Mouse (Mus musculus) CH12.LX (cell line): ENCODE results near the gene Il4i1. TPM values are rescaled to one million over a fixed set of nuclear protein-coding genes. Genes with fewer than 3 reads are reported as not detected.

ENCODE experiments used
- DNase-seq: peaks from one replicate; pipeline ENCODE4 v3.0.0-alpha.2; 2013; ENCODE audit errors: extremely low read depth
- H3K27ac ChIP-seq: 2 replicates; pipeline ENCODE4 v1.5.1; 2012; ENCODE audit warnings: low read depth, mild to moderate bottlenecking, control low read depth, moderate library complexity; ENCODE audit not compliant: insufficient read depth
- H3K27me3 ChIP-seq: replicated peaks from 2 replicates; pipeline ENCODE3; 2012; ENCODE audit warnings: inconsistent platforms
- H3K36me3 ChIP-seq, 2 experiments: replicated peaks in 1 of 2; 2 replicates each; pipeline versions ENCODE3 to v1.6.1; 2012; ENCODE audit warnings: inconsistent platforms in 1 of 2, low read length in 1 of 2, mild to moderate bottlenecking in 1 of 2, mixed read lengths in 1 of 2, moderate library complexity in 1 of 2; ENCODE audit not compliant: control insufficient read depth in 1 of 2, insufficient read depth in 1 of 2
- H3K4me1 ChIP-seq, 2 experiments: 2 replicates each; pipeline ENCODE4 v1.6.1; 2012; ENCODE audit warnings: inconsistent platforms in 1 of 2, moderate library complexity in 1 of 2; ENCODE audit not compliant: insufficient read depth in 2 of 2, control insufficient read depth in 1 of 2
- H3K4me2 ChIP-seq: 2 replicates; pipeline ENCODE4 v1.6.1; 2012; ENCODE audit warnings: low read depth, mild to moderate bottlenecking, control low read depth; ENCODE audit not compliant: poor library complexity, insufficient read depth, severe bottlenecking
- H3K4me3 ChIP-seq, 3 experiments: fragments of 150-350 bp in 1 of 3; sonication (generic) in 1 of 3; replicated peaks in 1 of 3; 2 replicates each; pipeline versions ENCODE3 to v1.5.1; 2011 to 2012; ENCODE audit warnings: low read depth in 2 of 3, low read length in 2 of 3, mild to moderate bottlenecking in 2 of 3, moderate library complexity in 2 of 3, control low read depth in 1 of 3, improper control_type of control experiment in 1 of 3, inconsistent platforms in 1 of 3, mixed read lengths in 1 of 3; ENCODE audit not compliant: poor library complexity in 1 of 3
- H3K79me2 ChIP-seq: replicated peaks from 2 replicates; pipeline ENCODE4 v1.6.1; 2012; ENCODE audit warnings: mild to moderate bottlenecking, moderate library complexity; ENCODE audit not compliant: control insufficient read depth, poor library complexity, insufficient read depth, severe bottlenecking; ENCODE audit errors: extremely low read depth
- H3K9ac ChIP-seq: 2 replicates; pipeline ENCODE4 v1.6.1; 2012; ENCODE audit warnings: low read depth, mild to moderate bottlenecking, control low read depth, moderate library complexity; ENCODE audit not compliant: insufficient read depth
- H3K9me3 ChIP-seq: replicated peaks from 2 replicates; pipeline ENCODE3; 2012; ENCODE audit warnings: low read length, inconsistent platforms, mixed read lengths
- BHLHE40 ChIP-seq: IDR thresholded peaks from 2 replicates; pipeline ENCODE4 v1.6.1; 2011; ENCODE audit warnings: mild to moderate bottlenecking, low read depth, low read length, improper control_type of control experiment
- CHD1 ChIP-seq: IDR thresholded peaks from 2 replicates; pipeline ENCODE4 v1.6.1; 2012; ENCODE audit warnings: low read depth, low read length, improper control_type of control experiment, inconsistent platforms
- CHD2 ChIP-seq: IDR thresholded peaks from 2 replicates; pipeline ENCODE4 v1.6.1; 2011; ENCODE audit warnings: low read length, improper control_type of control experiment
- CTCF ChIP-seq, 2 experiments: IDR thresholded peaks in 1 of 2; conservative IDR thresholded peaks in 1 of 2; 2 replicates each; pipeline ENCODE4 v1.5.1; 2011 to 2012; ENCODE audit warnings: low read depth in 2 of 2, low read length in 2 of 2, improper control_type of control experiment in 1 of 2, inconsistent platforms in 1 of 2, mild to moderate bottlenecking in 1 of 2, moderate library complexity in 1 of 2
- ELF1 ChIP-seq: IDR thresholded peaks from 2 replicates; pipeline ENCODE4 v1.6.1; 2014; ENCODE audit warnings: low read depth, mild to moderate bottlenecking, inconsistent platforms, low read length, improper control_type of control experiment
- EP300 ChIP-seq: IDR thresholded peaks from 2 replicates; pipeline ENCODE4 v1.6.1; 2011; ENCODE audit warnings: low read length, improper control_type of control experiment
- ETS1 ChIP-seq: conservative IDR thresholded peaks from 2 replicates; pipeline ENCODE4 v1.6.1; 2012; ENCODE audit warnings: low read depth, mild to moderate bottlenecking, inconsistent platforms, low read length, improper control_type of control experiment, moderate library complexity
- GABPA ChIP-seq: IDR thresholded peaks from 2 replicates; pipeline ENCODE4 v1.6.1; 2012; ENCODE audit warnings: low read depth, low read length, improper control_type of control experiment, inconsistent platforms; ENCODE audit not compliant: insufficient replicate concordance
- HCFC1 ChIP-seq: IDR thresholded peaks from 2 replicates; pipeline ENCODE4 v1.6.1; 2012; ENCODE audit warnings: low read depth, mild to moderate bottlenecking, inconsistent platforms, low read length, improper control_type of control experiment
- IRF4 ChIP-seq: IDR thresholded peaks from 2 replicates; pipeline ENCODE4 v1.6.1; 2014; ENCODE audit warnings: low read depth, mild to moderate bottlenecking, inconsistent platforms, low read length, improper control_type of control experiment
- JUN ChIP-seq: IDR thresholded peaks from 2 replicates; pipeline ENCODE4 v1.6.1; 2011; ENCODE audit warnings: low read depth, mild to moderate bottlenecking, low read length, improper control_type of control experiment, moderate library complexity; ENCODE audit not compliant: insufficient read depth
- JUND ChIP-seq: conservative IDR thresholded peaks from 2 replicates; pipeline ENCODE4 v1.6.1; 2011; ENCODE audit warnings: low read depth, low read length, improper control_type of control experiment
- MAFK ChIP-seq: IDR thresholded peaks from 2 replicates; pipeline ENCODE4 v1.6.1; 2011; ENCODE audit warnings: low read length, improper control_type of control experiment; ENCODE audit not compliant: insufficient replicate concordance
- MAX ChIP-seq: IDR thresholded peaks from 2 replicates; pipeline ENCODE4 v1.6.1; 2011; ENCODE audit warnings: low read length, improper control_type of control experiment
- MAZ ChIP-seq: IDR thresholded peaks from 2 replicates; pipeline ENCODE4 v1.6.1; 2012; ENCODE audit warnings: low read depth, mild to moderate bottlenecking, inconsistent platforms, low read length, improper control_type of control experiment, moderate library complexity
- MXI1 ChIP-seq: IDR thresholded peaks from 2 replicates; pipeline ENCODE4 v1.6.1; 2011; ENCODE audit warnings: mild to moderate bottlenecking, low read depth, low read length, improper control_type of control experiment
- MYC ChIP-seq: IDR thresholded peaks from 2 replicates; pipeline ENCODE4 v1.6.1; 2011; ENCODE audit warnings: low read depth, mild to moderate bottlenecking, improper control_type of control experiment, low read length
- NRF1 ChIP-seq: IDR thresholded peaks from 2 replicates; pipeline ENCODE4 v1.6.1; 2014; ENCODE audit warnings: low read depth, mild to moderate bottlenecking, inconsistent platforms, low read length, improper control_type of control experiment, moderate library complexity
- PAX5 ChIP-seq: IDR thresholded peaks from 2 replicates; pipeline ENCODE4 v1.6.1; 2012; ENCODE audit warnings: low read length, inconsistent platforms, mixed read lengths
- POLR2A ChIP-seq: IDR thresholded peaks from 2 replicates; pipeline ENCODE4 v1.6.1; 2011; ENCODE audit warnings: low read depth, mild to moderate bottlenecking, improper control_type of control experiment, low read length
- POLR2AphosphoS2 ChIP-seq: IDR thresholded peaks from 2 replicates; pipeline ENCODE4 v1.6.1; 2011; ENCODE audit warnings: low read depth, low read length, improper control_type of control experiment
- RAD21 ChIP-seq: IDR thresholded peaks from 2 replicates; pipeline ENCODE4 v1.6.1; 2011; ENCODE audit warnings: low read depth, mild to moderate bottlenecking, low read length, improper control_type of control experiment, moderate library complexity
- RCOR1 ChIP-seq: conservative IDR thresholded peaks from 2 replicates; pipeline ENCODE4 v1.6.1; 2012; ENCODE audit warnings: low read depth, mild to moderate bottlenecking, inconsistent platforms, low read length, improper control_type of control experiment
- SIN3A ChIP-seq: IDR thresholded peaks from 2 replicates; pipeline ENCODE4 v1.6.1; 2012; ENCODE audit warnings: low read length, improper control_type of control experiment, inconsistent platforms
- SMC3 ChIP-seq: IDR thresholded peaks from 2 replicates; pipeline ENCODE4 v1.6.1; 2011; ENCODE audit warnings: low read depth, low read length, improper control_type of control experiment
- UBTF ChIP-seq: IDR thresholded peaks from 2 replicates; pipeline ENCODE4 v1.6.1; 2012; ENCODE audit warnings: low read depth, mild to moderate bottlenecking, inconsistent platforms, low read length, improper control_type of control experiment, moderate library complexity
- USF1 ChIP-seq: IDR thresholded peaks from 2 replicates; pipeline ENCODE4 v1.6.1; 2014; ENCODE audit warnings: low read depth, mild to moderate bottlenecking, inconsistent platforms, low read length, improper control_type of control experiment
- ZC3H11A ChIP-seq: IDR thresholded peaks from 2 replicates; pipeline ENCODE4 v1.6.1; 2012; ENCODE audit warnings: low read depth, mild to moderate bottlenecking, inconsistent platforms, low read length, improper control_type of control experiment
- ZKSCAN1 ChIP-seq: IDR thresholded peaks from 2 replicates; pipeline ENCODE4 v1.6.1; 2012; ENCODE audit warnings: low read depth, inconsistent platforms, low read length, improper control_type of control experiment, borderline replicate concordance
- ZMIZ1 ChIP-seq: IDR thresholded peaks from 2 replicates; pipeline ENCODE4 v1.6.1; 2012; ENCODE audit warnings: low read depth, mild to moderate bottlenecking, inconsistent platforms, low read length, improper control_type of control experiment
- ZNF384 ChIP-seq: IDR thresholded peaks from 2 replicates; pipeline ENCODE4 v1.6.1; 2012; ENCODE audit warnings: low read depth, low read length, improper control_type of control experiment, inconsistent platforms
- dilution Hi-C: fragments of 300-500 bp; cut with MboI; formaldehyde crosslinking; loops from 2 replicates; pipeline ENCODE4 v1.14.3; 2020; ENCODE audit warnings: low sequenced_read_pairs; ENCODE audit not compliant: extremely low pct_unique_long_range_greater_than_20kb, extremely low pct_ligation_motif_present
- in situ Hi-C: fragments of 300-500 bp; cut with MboI; formaldehyde crosslinking; loops from 3 replicates; pipeline ENCODE4 v1.14.3; 2019; ENCODE audit warnings: low sequenced_read_pairs, low pct_ligation_motif_present, low pct_unique_long_range_greater_than_20kb, mixed read lengths
- polyA plus RNA-seq: library from polyadenylated mRNA; unstranded; fragments of >175 nt; gene quantifications from 2 replicates; pipeline ENCODE4 v1.2.1, GENCODE M21; 2012; ENCODE audit warnings: low read depth; ENCODE audit not compliant: insufficient read length
- total RNA-seq, 2 experiments: library from RNA; depleted of rRNA; stranded (reverse); fragments of 300-350 nt in 1 of 2; fragments of >200 nt in 1 of 2; gene quantifications; 2 replicates each; pipeline ENCODE4 v1.2.3; 2012 to 2014

Il4i1 gene
- total and polyA plus RNA-seq, 3 experiments, result 17.6 to 57.5 (median 49.2) TPM

DNA sequence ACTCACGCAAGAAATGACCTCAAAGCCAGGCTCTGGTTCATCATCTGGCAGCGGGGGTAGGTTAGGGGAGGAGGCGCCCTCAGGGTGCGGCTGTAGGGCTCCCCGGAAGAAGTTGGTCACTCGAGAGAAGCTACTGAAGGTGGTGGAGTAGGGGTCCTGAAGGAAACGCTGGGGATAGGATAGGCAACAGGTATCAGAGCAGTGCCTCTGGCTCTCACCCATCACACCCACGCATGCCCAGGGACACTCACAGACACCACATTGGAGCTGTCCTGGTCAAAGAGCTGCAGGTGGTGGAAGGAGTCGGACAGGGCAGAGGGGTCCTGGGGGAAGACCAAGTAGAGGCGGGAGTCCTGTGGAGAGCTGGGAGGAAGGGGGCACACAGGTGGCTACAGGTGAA, 28.8 kb downstream of the Il4i1 start:
- Histone ChIP-seq H3K4me2 (no peak overlapping the region), H3K9ac (no peak overlapping the region), H3K27me3 (no peaks in the 10 kb centered on the region), H3K9me3 (peaks cover 8% of the 10 kb centered on the region), H3K36me3 (peaks cover 69 to 73% of the 10 kb centered on the region in 2 experiments), H3K4me3 (no peak overlapping the region), H3K27ac (no peak overlapping the region), H3K79me2 (peaks cover 7% of the 10 kb centered on the region), H3K4me1 (peaks cover 24 to 55% of the 10 kb centered on the region in 2 experiments)
- in situ Hi-C loops, result no loop called here
- TF ChIP-seq MXI1 (no peak), ZKSCAN1 (no peak), ZNF384 (no peak), SIN3A (no peak), JUN (no peak), HCFC1 (no peak), IRF4 (no peak), RCOR1 (no peak), CTCF (conservative IDR thresholded peaks at IDR 0.05 in 1 of 2, IDR thresholded peaks at IDR 0.05 in 1 of 2; ENCODE audit: low read depth in 2 of 2, low read length in 2 of 2) (no peak), GABPA (no peak), JUND (no peak), USF1 (no peak), MAFK (no peak), POLR2A (no peak), SMC3 (no peak), ZMIZ1 (no peak), CHD2 (no peak), MAZ (no peak), ETS1 (no peak), NRF1 (no peak)
- DNase-seq, result no peak
- dilution Hi-C loops, result no loop called here

DNA sequence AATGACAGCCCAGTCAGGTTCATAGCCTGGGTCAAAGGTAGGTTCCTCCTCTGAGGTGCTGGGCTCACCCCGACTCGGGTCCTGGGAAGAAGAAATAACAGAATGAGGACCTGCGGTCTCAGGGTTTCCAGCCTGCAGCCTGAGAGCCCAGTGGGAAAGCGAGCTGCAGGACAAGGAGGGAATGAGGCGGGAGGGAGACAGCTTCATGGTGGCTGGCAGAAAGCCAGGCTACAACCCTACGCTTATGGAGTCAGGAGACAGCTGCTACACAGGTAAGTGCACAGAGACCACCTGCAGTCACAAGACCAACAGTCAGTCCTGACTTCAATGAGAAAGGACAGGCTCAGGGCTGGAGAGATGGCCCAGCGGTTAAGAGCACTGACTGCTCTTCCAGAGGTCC, 30.6 kb downstream of the Il4i1 start:
- DNase-seq, result no peak
- TF ChIP-seq PAX5, result no peak
- TF ChIP-seq POLR2AphosphoS2, result no peak
- TF ChIP-seq CHD1, result no peak
- TF ChIP-seq RAD21, result no peak
- no peak for TF ChIP-seq GABPA
- TF ChIP-seq MAX, result no peak
- TF ChIP-seq SIN3A, result no peak
- TF ChIP-seq JUN, result no peak
- TF ChIP-seq UBTF, result no peak
- TF ChIP-seq EP300, result no peak
- TF ChIP-seq SMC3, result no peak
- no peak for TF ChIP-seq ELF1
- TF ChIP-seq POLR2A, result no peak
- no peak for TF ChIP-seq MYC
- TF ChIP-seq ZC3H11A, result no peak
- TF ChIP-seq MAFK, result no peak
- no peak for TF ChIP-seq BHLHE40
- no peak for TF ChIP-seq HCFC1
- no peak for TF ChIP-seq ETS1
- no peak for TF ChIP-seq CTCF (conservative IDR thresholded peaks at IDR 0.05 in 1 of 2, IDR thresholded peaks at IDR 0.05 in 1 of 2; ENCODE audit: low read depth in 2 of 2, low read length in 2 of 2)
- Histone ChIP-seq H3K27ac (no peak overlapping the region), H3K4me2 (no peak overlapping the region), H3K79me2 (peaks cover 18% of the 10 kb centered on the region), H3K27me3 (no peaks in the 10 kb centered on the region), H3K9ac (no peak overlapping the region), H3K9me3 (no peaks in the 10 kb centered on the region), H3K4me3 (no peak overlapping the region), H3K4me1 (peaks cover 23 to 49% of the 10 kb centered on the region in 2 experiments), H3K36me3 (peaks cover 51 to 65% of the 10 kb centered on the region in 2 experiments)
- in situ Hi-C loops (no loop called here), dilution Hi-C loops (no loop called here)
